Mouse (Mus musculus) bone marrow, adult 2 months (tissue): ENCODE results near the gene Cryba4.

Experiments used
- CTCF ChIP-seq: fragments of 200-500 bp; IDR thresholded peaks from 2 replicates; pipeline ENCODE4 v1.5.1; 2011; ENCODE audit warnings: low read length, control low read depth; ENCODE audit not compliant: control insufficient read depth, insufficient read depth
- POLR2A ChIP-seq: fragments of 200-500 bp; IDR thresholded peaks from 2 replicates; pipeline ENCODE4 v1.6.1; 2011; ENCODE audit warnings: low read depth, mild to moderate bottlenecking, control low read depth, low read length, borderline replicate concordance; ENCODE audit not compliant: control insufficient read depth

DNA sequence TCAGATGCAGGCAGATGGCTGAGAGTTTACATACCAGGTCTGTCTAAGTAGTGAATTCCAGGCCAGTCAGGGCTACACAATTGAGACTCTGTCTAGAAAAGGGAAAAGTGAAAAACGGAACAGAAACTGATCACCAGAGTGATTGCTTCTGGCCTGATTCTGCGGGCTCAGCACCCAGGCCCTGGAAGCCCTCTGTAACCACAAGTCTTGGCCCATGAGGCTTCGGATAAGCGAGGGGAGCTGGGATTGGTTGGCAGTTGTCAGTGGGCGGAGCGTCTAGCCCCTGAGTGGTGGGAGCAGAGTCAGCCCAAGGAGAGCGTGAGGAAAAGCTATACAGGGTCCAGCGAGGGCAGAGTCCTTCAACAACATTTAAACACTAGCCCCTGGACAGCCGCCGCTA is 13.2 kb upstream of the Cryba4 start:
- TF ChIP-seq POLR2A (no peak), CTCF (no peak)
